Mouse (Mus musculus) hindbrain, embryonic 16.5 days (tissue): ENCODE measurements at regions not wholly inside any gene's neighbourhood (a gene's known extent, or its start where the extent isn't known, plus 50 kb on each side); places are given as distances from the start of the nearest gene placed in this dataset.

Source experiments
- ATAC-seq: fragments of 200-750 bp; cut with Nextera tagmentation; 2 replicates; pipeline ENCODE4 v1.8.0; 2017; ENCODE audit warnings: moderate TSS enrichment, moderate library complexity
- H3K27ac ChIP-seq: fragments of 300-500 bp; sonication (generic); 2 replicates; pipeline ENCODE4 v1.5.1; 2014; ENCODE audit warnings: low read depth, mild to moderate bottlenecking, control low read depth, low read length, moderate library complexity
- H3K27me3 ChIP-seq: fragments of 300-500 bp; sonication (generic); replicated peaks from 2 replicates; pipeline ENCODE4 v1.6.1; 2014; ENCODE audit warnings: low read length; ENCODE audit not compliant: control insufficient read depth, insufficient read depth
- H3K36me3 ChIP-seq: fragments of 300-500 bp; sonication (generic); 2 replicates; pipeline ENCODE4 v1.6.1; 2014; ENCODE audit warnings: mild to moderate bottlenecking, low read length, moderate library complexity, mixed read lengths; ENCODE audit not compliant: control insufficient read depth, insufficient read depth
- H3K4me1 ChIP-seq: fragments of 300-500 bp; sonication (generic); 2 replicates; pipeline ENCODE4 v1.6.1; 2014; ENCODE audit warnings: low read depth, low read length; ENCODE audit not compliant: control insufficient read depth, insufficient read depth
- H3K4me2 ChIP-seq: fragments of 300-500 bp; sonication (generic); 2 replicates; pipeline ENCODE4 v1.6.1; 2014; ENCODE audit warnings: mild to moderate bottlenecking, low read length, control low read depth, moderate library complexity
- H3K4me3 ChIP-seq: fragments of 300-500 bp; sonication (generic); 2 replicates; pipeline ENCODE4 v1.5.1; 2014; ENCODE audit warnings: mild to moderate bottlenecking, low read length, control low read depth, moderate library complexity
- H3K9ac ChIP-seq: fragments of 300-500 bp; sonication (generic); 2 replicates; pipeline ENCODE4 v1.6.1; 2014; ENCODE audit warnings: low read depth, mild to moderate bottlenecking, control low read depth, low read length, moderate library complexity
- H3K9me3 ChIP-seq: fragments of 300-500 bp; sonication (generic); 2 replicates; pipeline ENCODE4 v1.6.1; 2014; ENCODE audit warnings: mild to moderate bottlenecking, low read length, moderate library complexity; ENCODE audit not compliant: control insufficient read depth
- WGBS: fragments of 180-500 bp; shearing (Covaris S2); extraction: QIAGEN DNeasy Blood & Tissue Kit; methylation state at CpG from one replicate; pipeline ENCODE4 v1.1.7; 2014; 5-methylcytosine and 5-hydroxymethylcytosine counted together

- no peak overlapping the region for H3K4me3 ChIP-seq
- 25% methylated on average over 4 of the region's 4 CpGs for WGBS
- H3K4me2 ChIP-seq: no peak overlapping the region
- H3K9ac ChIP-seq: no peak overlapping the region
- no peak overlapping the region for H3K27ac ChIP-seq
- peak; percentile 87 for ATAC-seq
- H3K36me3 ChIP-seq: no peaks in the 10 kb centered on the region
- no peaks in the 10 kb centered on the region for H3K4me1 ChIP-seq
- H3K27me3 ChIP-seq: no peaks in the 10 kb centered on the region
- no peaks in the 10 kb centered on the region for H3K9me3 ChIP-seq
Observed at GRCm38 (mm10) chr19:13980988-13981630, 67.8 kb downstream of the Olfr1505 start.

GRCm38 (mm10) chr19:13982823-13983222, 69.5 kb downstream of the Olfr1505 start:
- Histone ChIP-seq H3K27ac (no peak overlapping the region), H3K4me2 (no peak overlapping the region), H3K36me3 (no peaks in the 10 kb centered on the region), H3K9me3 (no peaks in the 10 kb centered on the region), H3K4me1 (no peaks in the 10 kb centered on the region), H3K9ac (no peak overlapping the region), H3K4me3 (no peak overlapping the region), H3K27me3 (no peaks in the 10 kb centered on the region)
- 0 out of 2 replicates have a peak, but pooled peaks have one; percentile 48 for ATAC-seq
- WGBS: 67% methylated on average over 3 of the region's 3 CpGs
